Mouse (Mus musculus) heart, postnatal 0 days (tissue): ENCODE data around the gene Slc35d1. TPM values are rescaled to one million over a fixed set of nuclear protein-coding genes. Genes with fewer than 3 reads are reported as not detected.

ENCODE experiments used
- ATAC-seq: fragments of 200-750 bp; cut with Nextera tagmentation; 2 replicates; pipeline ENCODE4 v1.8.0; 2017; ENCODE audit warnings: low read depth, moderate number of reproducible peaks, moderate library complexity; ENCODE audit not compliant: insufficient read depth
- DNase-seq: peaks from one replicate; pipeline ENCODE4 v3.0.0-alpha.2; 2016; ENCODE audit warnings: low spot score
- H3K27ac ChIP-seq: fragments of 300-500 bp; sonication (generic); 2 replicates; pipeline ENCODE4 v1.5.1; 2014; ENCODE audit warnings: low read depth, mild to moderate bottlenecking
- H3K27me3 ChIP-seq: fragments of 300-500 bp; sonication (generic); 2 replicates; pipeline ENCODE4 v1.6.1; 2014; ENCODE audit warnings: low read length, mixed read lengths; ENCODE audit not compliant: control insufficient read depth, insufficient read depth
- H3K36me3 ChIP-seq: fragments of 300-500 bp; sonication (generic); replicated peaks from 2 replicates; pipeline ENCODE4 v1.6.1; 2014; ENCODE audit warnings: low read length, mixed read lengths; ENCODE audit not compliant: control insufficient read depth, insufficient read depth
- H3K4me1 ChIP-seq: fragments of 300-500 bp; sonication (generic); 2 replicates; pipeline ENCODE4 v1.6.1; 2014; ENCODE audit warnings: antibody characterized with exemption; ENCODE audit not compliant: control insufficient read depth, insufficient read depth
- H3K4me2 ChIP-seq: fragments of 300-500 bp; sonication (generic); 2 replicates; pipeline ENCODE4 v1.6.1; 2014; ENCODE audit warnings: low read depth, mild to moderate bottlenecking, low read length, moderate library complexity
- H3K4me3 ChIP-seq: fragments of 300-500 bp; sonication (generic); 2 replicates; pipeline ENCODE4 v1.5.1; 2014; ENCODE audit warnings: low read depth, low read length
- H3K9ac ChIP-seq: fragments of 300-500 bp; sonication (generic); replicated peaks from 2 replicates; pipeline ENCODE4 v1.6.1; 2014; ENCODE audit warnings: low read depth, low read length, mixed read lengths
- H3K9me3 ChIP-seq: fragments of 300-500 bp; sonication (generic); replicated peaks from 2 replicates; pipeline ENCODE4 v1.6.1; 2016; ENCODE audit warnings: low read length; ENCODE audit not compliant: control insufficient read depth
- CTCF ChIP-seq: IDR thresholded peaks from 2 replicates; pipeline ENCODE4 v1.5.1; 2016; ENCODE audit warnings: antibody characterized with exemption, control low read depth, low read depth
- EP300 ChIP-seq: IDR thresholded peaks from 2 replicates; pipeline ENCODE4 v1.6.1; 2016; ENCODE audit warnings: antibody characterized with exemption, low read depth
- WGBS: fragments of 180-500 bp; shearing (Covaris S2); extraction: QIAGEN DNeasy Blood & Tissue Kit; methylation state at CpG from one replicate; pipeline ENCODE4 v1.1.7; 2014; 5-methylcytosine and 5-hydroxymethylcytosine counted together
- polyA plus RNA-seq: library from polyadenylated mRNA; unstranded; fragments of >200 nt; fragmentation: Nextera tagmentation; extraction: Ambion mirVana; gene quantifications from 2 replicates; pipeline ENCODE4 v1.2.1, GENCODE M21; 2015
- total RNA-seq: library from RNA; depleted of rRNA; stranded (reverse); fragments of >200 nt; gene quantifications from 2 replicates; pipeline ENCODE4 v1.2.3, GENCODE M21; 2014; ENCODE audit warnings: low replicate concordance

Gene Slc35d1
- total and polyA plus RNA-seq, 2 experiments from 2014 or later: 2.6 to 4.2 TPM

DNA sequence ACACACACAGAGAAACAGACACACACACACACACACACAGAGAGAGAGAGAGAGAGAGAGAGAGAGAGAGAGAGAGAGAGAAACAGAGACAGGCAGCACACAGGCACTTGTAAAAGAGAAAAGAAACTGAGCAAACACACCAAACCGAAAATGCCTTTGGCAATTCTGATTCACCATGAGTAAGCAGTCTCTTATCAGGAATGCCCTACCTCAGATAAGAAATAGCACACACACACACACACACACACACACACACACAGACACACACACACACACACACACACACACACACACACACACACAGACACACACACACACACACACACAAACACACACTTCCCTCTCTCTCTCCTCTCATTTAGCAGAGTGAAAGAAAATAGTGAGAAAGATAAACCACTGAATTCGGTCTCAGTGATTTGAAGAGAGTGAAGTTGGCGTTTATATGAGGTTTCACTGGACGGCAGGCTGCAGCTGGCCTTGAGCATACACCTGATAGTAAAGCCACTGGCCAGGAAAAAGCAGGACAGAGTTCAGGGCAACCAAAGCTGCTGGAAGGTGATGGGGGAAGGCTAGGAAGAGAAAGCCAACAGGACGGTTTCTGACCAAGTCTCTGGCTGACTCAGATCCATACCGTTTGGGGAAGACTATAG lies 34.6 kb upstream of the Slc35d1 start:
- Histone ChIP-seq H3K27me3 (no peaks in the 10 kb centered on the region), H3K9ac (no peak overlapping the region), H3K9me3 (no peaks in the 10 kb centered on the region), H3K36me3 (no peaks in the 10 kb centered on the region), H3K4me1 (no peaks in the 10 kb centered on the region), H3K27ac (no peak overlapping the region), H3K4me3 (no peak overlapping the region), H3K4me2 (no peak overlapping the region)
- 32% methylated on average over 6 of the region's 6 CpGs for WGBS
- ATAC-seq: no peak
- no peak for DNase-seq
- no peak for TF ChIP-seq CTCF
- TF ChIP-seq EP300: no peak

DNA sequence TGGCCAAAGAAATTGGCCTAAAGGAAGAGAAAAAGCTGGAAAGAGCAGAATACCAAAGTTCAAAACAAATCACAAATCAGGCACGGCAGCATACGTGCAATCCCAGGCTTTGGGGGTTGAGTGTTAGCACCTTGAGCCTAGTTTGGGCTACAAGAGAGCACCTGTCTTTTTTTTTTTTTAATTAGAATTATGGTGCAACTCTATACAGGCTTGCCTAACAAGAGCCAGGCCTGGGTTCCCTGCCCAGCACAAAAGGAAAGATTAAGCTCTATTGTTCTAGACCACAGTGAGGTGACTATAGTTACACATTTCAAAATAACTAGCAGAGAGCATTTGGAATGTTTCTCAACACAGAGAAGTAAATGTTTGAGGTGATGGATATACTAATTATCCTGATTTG lies 32.8 kb upstream of the Slc35d1 start:
- no peak overlapping the region for H3K27ac ChIP-seq
- 83% methylated on average over 2 of the region's 2 CpGs for WGBS

DNA sequence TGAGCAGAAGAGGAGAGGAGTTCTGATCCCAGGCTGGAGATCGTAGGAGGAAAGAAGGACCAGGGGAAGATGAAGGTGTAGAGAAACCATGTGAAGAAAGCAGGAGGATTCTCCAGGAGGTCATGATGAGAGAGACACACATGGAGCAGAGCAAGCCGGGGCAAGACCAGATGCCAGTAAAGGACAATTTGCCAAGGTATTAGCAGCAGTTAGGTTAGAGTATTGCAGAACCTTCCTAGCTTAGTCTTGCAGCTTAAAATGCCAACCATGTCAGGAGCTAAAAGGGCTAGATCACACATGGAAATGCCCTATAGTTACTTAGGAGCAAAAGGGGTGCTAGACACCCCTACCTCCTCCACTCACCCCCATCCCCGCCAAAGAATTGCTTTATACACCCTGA lies 32.3 kb upstream of the Slc35d1 start:
- H3K4me2 ChIP-seq: no peak overlapping the region
- no peak overlapping the region for H3K9ac ChIP-seq
- 81% methylated on average over 3 of the region's 3 CpGs for WGBS
- no peaks in the 10 kb centered on the region for H3K27me3 ChIP-seq
- ATAC-seq: no peak
- H3K4me1 ChIP-seq: no peaks in the 10 kb centered on the region
- DNase-seq: no peak
- H3K9me3 ChIP-seq: no peaks in the 10 kb centered on the region
- no peak overlapping the region for H3K4me3 ChIP-seq
- no peak overlapping the region for H3K27ac ChIP-seq
- TF ChIP-seq CTCF (no peak), EP300 (no peak)
- no peaks in the 10 kb centered on the region for H3K36me3 ChIP-seq

More for the DNA sequence above, 32.8 kb upstream of the Slc35d1 start:
- H3K36me3 ChIP-seq: no peaks in the 10 kb centered on the region
- no peaks in the 10 kb centered on the region for H3K27me3 ChIP-seq
- no peaks in the 10 kb centered on the region for H3K9me3 ChIP-seq
- TF ChIP-seq EP300 (no peak), CTCF (no peak)
- H3K4me1 ChIP-seq: no peaks in the 10 kb centered on the region
- ATAC-seq (no peak), DNase-seq (no peak)
- no peak overlapping the region for H3K9ac ChIP-seq
- H3K4me3 ChIP-seq: no peak overlapping the region
- H3K4me2 ChIP-seq: no peak overlapping the region

DNA sequence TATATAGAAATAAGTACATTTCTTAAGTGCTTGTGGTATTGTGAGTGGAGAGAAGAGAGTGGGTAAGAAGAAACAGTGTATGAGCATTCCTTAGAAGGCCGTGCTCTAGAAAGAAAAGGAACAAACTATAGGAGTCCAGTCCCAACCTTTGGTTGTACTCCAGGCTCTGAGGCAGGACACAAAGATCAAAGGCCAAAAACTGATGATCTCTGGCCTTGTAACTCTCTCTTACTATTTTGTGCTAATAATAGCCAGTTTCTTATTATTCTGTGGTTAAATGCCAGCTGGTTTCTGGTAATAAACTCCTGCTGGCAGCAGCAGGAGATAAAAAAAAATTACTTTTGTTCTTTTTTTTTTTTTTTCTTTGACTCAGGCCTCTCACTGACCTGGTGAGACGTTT lies 17.2 kb upstream of the Slc35d1 start:
- WGBS: 58% methylated on average over 2 of the region's 2 CpGs

DNA sequence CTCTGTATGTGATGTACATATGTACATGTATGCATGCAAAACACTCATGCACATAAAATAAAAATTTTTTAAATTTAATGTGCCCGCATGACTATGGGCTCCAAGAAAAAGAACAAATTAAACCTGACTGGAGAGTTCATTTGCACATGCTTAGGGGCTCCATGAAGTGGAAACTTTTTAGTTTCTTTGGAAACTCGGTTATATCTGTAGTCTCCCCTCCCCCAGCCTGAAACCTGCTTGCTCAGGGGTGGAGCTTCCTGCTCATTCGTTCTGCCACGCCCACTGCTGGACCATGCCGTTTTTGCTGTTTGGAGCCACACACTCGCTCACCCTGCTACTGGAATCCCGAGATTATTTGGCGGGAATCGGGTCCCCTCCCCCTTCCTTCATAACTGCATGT lies 7.9 kb upstream of the Slc35d1 start:
- Histone ChIP-seq H3K9ac (no peak overlapping the region), H3K9me3 (no peaks in the 10 kb centered on the region), H3K4me1 (no peaks in the 10 kb centered on the region), H3K27me3 (no peaks in the 10 kb centered on the region), H3K36me3 (no peaks in the 10 kb centered on the region), H3K4me2 (no peak overlapping the region), H3K4me3 (no peak overlapping the region), H3K27ac (no peak overlapping the region)
- DNase-seq: no peak
- no peak for TF ChIP-seq CTCF
- no peak for TF ChIP-seq EP300
- no peak for ATAC-seq
- WGBS: 34% methylated on average over 9 of the region's 9 CpGs

More for the DNA sequence above, 17.2 kb upstream of the Slc35d1 start:
- Histone ChIP-seq H3K27ac (no peak overlapping the region), H3K4me1 (no peaks in the 10 kb centered on the region), H3K36me3 (no peaks in the 10 kb centered on the region), H3K9me3 (no peaks in the 10 kb centered on the region), H3K27me3 (no peaks in the 10 kb centered on the region), H3K9ac (no peak overlapping the region), H3K4me2 (no peak overlapping the region), H3K4me3 (no peak overlapping the region)
- DNase-seq (no peak), ATAC-seq (no peak)
- TF ChIP-seq CTCF (no peak), EP300 (no peak)

DNA sequence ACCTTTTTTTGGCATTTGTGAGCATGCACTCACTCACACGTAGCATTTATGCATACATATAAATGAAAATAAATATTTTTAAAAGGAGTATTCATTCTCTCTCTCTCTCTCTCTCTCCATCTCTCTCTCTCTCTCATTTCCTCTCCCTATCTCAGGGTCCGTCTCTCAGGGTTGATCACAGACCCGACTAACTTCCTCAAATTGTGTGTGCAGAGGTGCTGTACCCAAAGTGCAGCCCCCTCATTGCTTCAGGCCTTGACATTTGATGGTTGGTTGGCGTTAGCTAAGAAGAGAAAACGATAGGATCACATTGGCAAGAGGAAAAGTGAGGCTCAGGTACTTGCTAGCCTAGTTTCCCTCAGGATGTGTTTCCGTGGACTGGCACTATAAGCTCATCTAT lies 6.8 kb upstream of the Slc35d1 start:
- no peak overlapping the region for H3K4me3 ChIP-seq
- ATAC-seq (no peak), DNase-seq (no peak)
- no peaks in the 10 kb centered on the region for H3K36me3 ChIP-seq
- H3K4me1 ChIP-seq: no peaks in the 10 kb centered on the region
- 66% methylated on average over 6 of the region's 6 CpGs for WGBS
- H3K9ac ChIP-seq: no peak overlapping the region
- no peaks in the 10 kb centered on the region for H3K27me3 ChIP-seq
- no peak overlapping the region for H3K4me2 ChIP-seq
- no peak overlapping the region for H3K27ac ChIP-seq
- no peak for TF ChIP-seq CTCF
- TF ChIP-seq EP300: no peak
- H3K9me3 ChIP-seq: no peaks in the 10 kb centered on the region
